Mouse (Mus musculus) stomach, embryonic 15.5 days (tissue): ENCODE measurements around the gene Shroom3. TPM values are rescaled to one million over a fixed set of nuclear protein-coding genes. Genes with fewer than 3 reads are reported as not detected.
A peak's percentile ranks its signal among the peaks of the same experiment; 100 is the strongest.

Source experiments
- ATAC-seq: fragments of 200-750 bp; cut with Nextera tagmentation; 2 replicates; pipeline ENCODE4 v1.8.0; 2017; ENCODE audit warnings: low read depth, moderate number of reproducible peaks, moderate TSS enrichment; ENCODE audit not compliant: insufficient read depth, low FRiP score
- H3K27ac ChIP-seq: fragments of 300-500 bp; sonication (generic); 2 replicates; pipeline ENCODE4 v1.5.1; 2015; ENCODE audit warnings: mild to moderate bottlenecking, inconsistent platforms
- H3K27me3 ChIP-seq: fragments of 300-500 bp; sonication (generic); replicated peaks from 2 replicates; pipeline ENCODE4 v1.6.1; 2015; ENCODE audit warnings: inconsistent platforms
- H3K36me3 ChIP-seq: fragments of 300-500 bp; sonication (generic); 2 replicates; pipeline ENCODE4 v1.6.1; 2015; ENCODE audit warnings: inconsistent platforms
- H3K4me1 ChIP-seq: fragments of 300-500 bp; sonication (generic); 2 replicates; pipeline ENCODE4 v1.6.1; 2015; ENCODE audit warnings: inconsistent platforms
- H3K4me2 ChIP-seq: fragments of 300-500 bp; sonication (generic); 2 replicates; pipeline ENCODE4 v1.6.1; 2015; ENCODE audit warnings: mild to moderate bottlenecking, inconsistent platforms
- H3K4me3 ChIP-seq: fragments of 300-500 bp; sonication (generic); replicated peaks from 2 replicates; pipeline ENCODE4 v1.5.1; 2015; ENCODE audit warnings: inconsistent platforms
- H3K9ac ChIP-seq: fragments of 300-500 bp; sonication (generic); 2 replicates; pipeline ENCODE4 v1.6.1; 2015; ENCODE audit warnings: inconsistent platforms
- H3K9me3 ChIP-seq: fragments of 300-500 bp; sonication (generic); 2 replicates; pipeline ENCODE4 v1.6.1; 2016; ENCODE audit warnings: inconsistent platforms
- WGBS: fragments of 180-500 bp; shearing (Covaris S2); methylation state at CpG from one replicate; pipeline ENCODE4 v1.1.7; 2015; 5-methylcytosine and 5-hydroxymethylcytosine counted together
- polyA plus RNA-seq: library from polyadenylated mRNA; unstranded; fragments of >200 nt; fragmentation: Nextera tagmentation; extraction: Ambion mirVana; gene quantifications from 2 replicates; pipeline ENCODE4 v1.2.1, GENCODE M21; 2015

Shroom3 gene
- polyA plus RNA-seq, 1 experiment from 2014 or later, result 12.3 TPM

DNA sequence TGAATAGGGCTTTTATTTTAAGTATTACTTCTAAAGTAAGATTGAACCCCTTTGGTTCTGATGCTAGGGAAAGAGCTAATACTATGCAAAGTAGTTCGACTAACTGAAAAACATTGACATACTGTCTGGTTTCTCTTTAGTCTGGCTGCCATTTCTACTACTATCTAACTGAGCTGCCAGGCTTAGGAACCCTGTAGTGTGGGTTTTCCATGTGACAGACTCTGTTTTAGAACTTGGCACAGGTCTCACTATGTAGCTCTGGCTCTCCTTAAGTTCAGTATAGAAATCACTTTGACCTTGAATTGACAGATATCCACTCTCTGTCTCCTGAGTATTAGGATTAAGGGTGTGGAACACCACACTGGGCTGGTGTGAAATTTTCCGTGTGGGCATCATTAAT is 185.0 kb downstream of the Shroom3 start:
- H3K27ac ChIP-seq, result no peak overlapping the region
- H3K4me3 ChIP-seq, result no peak overlapping the region
- no peaks in the 10 kb centered on the region; the same call in 1 of the 2 replicates for H3K4me1 ChIP-seq
- H3K9ac ChIP-seq, result no peak overlapping the region
- H3K9me3 ChIP-seq, result no peaks in the 10 kb centered on the region
- 68% methylated on average over 2 of the region's 2 CpGs for WGBS
- H3K27me3 ChIP-seq, result no peaks in the 10 kb centered on the region
- H3K36me3 ChIP-seq, result no peaks in the 10 kb centered on the region
- ATAC-seq, result no peak
- H3K4me2 ChIP-seq, result no peak overlapping the region

DNA sequence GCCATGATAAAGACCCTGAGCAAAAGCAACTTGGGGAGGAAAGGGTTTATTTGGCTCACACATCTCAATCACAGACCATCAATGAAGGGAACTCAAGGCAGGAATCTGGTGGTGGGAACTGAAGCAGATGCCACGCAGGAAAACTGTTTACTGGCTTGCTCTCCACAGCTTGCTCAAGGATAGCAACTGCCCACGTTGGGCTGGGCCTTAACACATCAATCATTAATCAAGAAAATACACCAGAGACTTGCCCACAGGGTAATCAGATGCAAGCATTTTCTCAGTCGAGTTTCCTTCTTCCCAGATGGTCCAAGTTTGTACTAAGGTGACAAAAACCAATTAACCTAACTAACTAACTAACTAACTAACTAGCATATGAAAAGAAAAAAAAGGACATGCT is 187.8 kb downstream of the Shroom3 start:
- Histone ChIP-seq H3K4me1 (no peaks in the 10 kb centered on the region; the same call in 1 of the 2 replicates), H3K4me2 (no peak overlapping the region), H3K9me3 (no peaks in the 10 kb centered on the region), H3K4me3 (no peak overlapping the region), H3K36me3 (no peaks in the 10 kb centered on the region), H3K9ac (no peak overlapping the region), H3K27me3 (no peaks in the 10 kb centered on the region), H3K27ac (no peak overlapping the region)
- whole genome bisulfite sequencing, result 25% methylated on average over 3 of the region's 3 CpGs
- no peak for ATAC-seq

DNA sequence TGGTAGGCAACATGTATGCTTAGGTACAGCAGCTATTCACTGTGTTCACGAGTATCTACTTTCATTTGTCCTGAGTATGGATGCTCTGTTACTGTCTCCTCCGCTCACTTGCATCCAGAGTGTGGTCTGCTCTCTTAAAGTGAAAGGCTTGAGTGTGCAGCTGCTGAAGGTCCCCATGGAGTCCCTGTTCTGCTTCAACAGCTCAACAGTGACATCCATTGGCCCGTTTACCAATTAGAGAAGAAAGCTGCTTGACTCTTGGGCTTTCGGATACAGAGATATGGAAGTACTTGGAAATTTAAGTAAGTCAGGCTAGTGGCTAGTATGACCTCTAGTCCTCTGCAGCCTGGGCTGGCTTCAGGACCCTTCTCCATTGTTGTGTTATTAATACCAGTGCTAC is 188.9 kb downstream of the Shroom3 start:
- Histone ChIP-seq H3K9ac (no peak overlapping the region), H3K27me3 (no peaks in the 10 kb centered on the region), H3K4me3 (no peak overlapping the region), H3K4me2 (no peak overlapping the region), H3K27ac (no peak overlapping the region), H3K36me3 (no peaks in the 10 kb centered on the region), H3K9me3 (no peaks in the 10 kb centered on the region), H3K4me1 (no peaks in the 10 kb centered on the region; the same call in 1 of the 2 replicates)
- 70% methylated on average over 4 of the region's 4 CpGs for WGBS
- ATAC-seq, result no peak

DNA sequence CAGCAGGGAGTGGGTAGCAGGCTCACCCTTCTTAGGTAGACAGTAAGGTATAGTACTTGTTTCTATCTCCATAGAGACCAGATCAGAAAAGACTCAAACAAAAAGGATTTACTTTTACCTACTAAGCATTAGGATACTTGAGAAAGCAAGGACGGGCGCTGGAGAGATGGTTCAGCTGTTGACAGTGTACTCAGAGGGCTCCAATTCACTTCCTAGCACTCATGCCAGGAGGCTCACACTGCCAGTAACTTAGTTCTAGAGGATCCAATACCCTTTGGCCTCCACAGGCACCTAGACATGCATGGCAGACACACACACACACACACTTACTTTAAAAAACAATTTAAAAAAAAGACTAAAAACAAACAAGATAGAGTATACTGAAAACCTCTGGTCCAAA is 189.8 kb downstream of the Shroom3 start:
- Histone ChIP-seq H3K9ac (no peak overlapping the region), H3K9me3 (no peaks in the 10 kb centered on the region), H3K36me3 (no peaks in the 10 kb centered on the region), H3K27me3 (no peaks in the 10 kb centered on the region), H3K27ac (no peak overlapping the region), H3K4me2 (no peak overlapping the region), H3K4me1 (no peaks in the 10 kb centered on the region; the same call in 1 of the 2 replicates), H3K4me3 (no peak overlapping the region)
- WGBS, result 52% methylated on average over 2 of the region's 2 CpGs
- no peak for ATAC-seq

DNA sequence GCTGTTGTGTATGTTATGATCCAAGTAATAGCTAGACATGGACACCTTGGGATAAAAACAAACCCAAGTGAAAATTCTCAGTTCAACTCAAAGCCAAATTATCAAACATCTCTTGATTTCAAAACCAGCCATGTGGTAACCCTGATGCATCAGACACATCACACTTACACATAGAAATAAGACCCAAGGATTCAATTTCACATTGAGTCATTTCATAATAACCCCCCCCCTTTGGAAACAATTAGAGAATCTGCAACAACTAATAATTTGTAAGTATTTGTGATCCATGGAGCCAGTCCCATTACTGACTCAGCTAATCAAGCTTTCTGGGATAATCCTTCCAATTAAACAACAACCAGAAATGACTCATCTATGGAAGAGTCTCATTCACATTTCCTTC is 190.3 kb downstream of the Shroom3 start:
- ATAC-seq, result no peak
- no peak overlapping the region for H3K9ac ChIP-seq
- no peak overlapping the region for H3K4me3 ChIP-seq
- H3K27me3 ChIP-seq, result no peaks in the 10 kb centered on the region
- no peak overlapping the region for H3K27ac ChIP-seq
- H3K9me3 ChIP-seq, result no peaks in the 10 kb centered on the region
- no peaks in the 10 kb centered on the region for H3K36me3 ChIP-seq
- H3K4me1 ChIP-seq, result no peaks in the 10 kb centered on the region; the same call in 1 of the 2 replicates
- no peak overlapping the region for H3K4me2 ChIP-seq

DNA sequence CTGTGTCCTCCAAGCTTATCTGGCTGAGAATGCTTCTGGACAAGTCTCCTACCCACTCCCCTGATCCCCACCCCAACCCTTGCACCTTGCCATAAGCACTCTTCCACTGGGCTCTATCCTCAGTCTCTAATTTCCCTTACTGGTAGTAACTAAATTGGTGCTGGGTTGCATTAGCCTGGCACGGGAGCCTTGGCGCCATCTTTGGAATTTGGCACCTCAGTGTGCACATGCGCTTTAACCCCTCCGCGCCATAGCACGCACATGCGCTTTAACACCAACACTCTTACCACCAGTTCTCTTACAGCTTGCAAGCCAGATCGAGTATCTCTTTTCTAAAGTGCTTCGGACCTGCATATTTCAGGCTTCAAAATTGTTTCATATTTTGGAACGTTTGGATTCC is 192.6 kb downstream of the Shroom3 start:
- no peak for ATAC-seq
- no peaks in the 10 kb centered on the region; the same call in 1 of the 2 replicates for H3K4me1 ChIP-seq
- no peaks in the 10 kb centered on the region for H3K36me3 ChIP-seq
- no peak overlapping the region for H3K9ac ChIP-seq
- H3K4me2 ChIP-seq, result no peak overlapping the region
- H3K9me3 ChIP-seq, result no peaks in the 10 kb centered on the region
- H3K27me3 ChIP-seq, result no peaks in the 10 kb centered on the region
- no peak overlapping the region for H3K4me3 ChIP-seq
- H3K27ac ChIP-seq, result no peak overlapping the region
- 94% methylated on average over 10 of the region's 10 CpGs for WGBS

- Histone ChIP-seq H3K4me1 (no peaks in the 10 kb centered on the region), H3K27ac (no peak overlapping the region), H3K9ac (no peak overlapping the region), H3K27me3 (no peaks in the 10 kb centered on the region), H3K4me3 (no peak overlapping the region), H3K36me3 (no peaks in the 10 kb centered on the region), H3K9me3 (no peaks in the 10 kb centered on the region), H3K4me2 (no peak overlapping the region)
- 57% methylated on average over 3 of the region's 3 CpGs for WGBS
- ATAC-seq, result 0 out of 2 replicates have a peak, but pooled peaks have one; percentile 56
Measured at GRCm38 (mm10) chr5:92877104-92877503, 193.9 kb downstream of the Shroom3 start.

DNA sequence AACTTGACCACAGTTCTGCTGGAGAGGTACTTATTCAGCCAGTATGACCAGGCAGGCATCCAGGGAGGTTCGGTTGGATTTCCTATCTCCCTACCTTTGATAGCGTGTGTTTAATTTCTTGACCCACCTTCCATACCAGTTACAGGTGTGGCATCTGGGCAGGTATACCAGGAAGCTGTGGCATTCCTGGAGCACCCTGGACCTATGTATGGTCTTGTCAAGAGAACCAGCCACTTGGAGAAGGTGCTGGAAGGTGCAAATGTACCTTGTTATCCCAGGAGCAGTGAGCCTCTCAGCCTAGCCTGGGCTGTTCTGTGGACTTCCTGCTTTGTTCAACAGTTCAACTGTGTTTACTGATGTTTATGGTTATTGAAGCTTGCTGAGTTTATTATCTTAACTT is 197.2 kb downstream of the Shroom3 start:
- 0 out of 2 replicates have a peak, but pooled peaks have one; percentile 51 for ATAC-seq
- Histone ChIP-seq H3K4me2 (no peak overlapping the region), H3K9me3 (no peaks in the 10 kb centered on the region), H3K4me1 (no peaks in the 10 kb centered on the region), H3K27me3 (no peaks in the 10 kb centered on the region), H3K9ac (no peak overlapping the region), H3K4me3 (no peak overlapping the region), H3K36me3 (no peaks in the 10 kb centered on the region), H3K27ac (peak overlapping the region; percentile 16; the same call in 1 of the 2 replicates)
- 49% methylated on average over 2 of the region's 2 CpGs for WGBS

DNA sequence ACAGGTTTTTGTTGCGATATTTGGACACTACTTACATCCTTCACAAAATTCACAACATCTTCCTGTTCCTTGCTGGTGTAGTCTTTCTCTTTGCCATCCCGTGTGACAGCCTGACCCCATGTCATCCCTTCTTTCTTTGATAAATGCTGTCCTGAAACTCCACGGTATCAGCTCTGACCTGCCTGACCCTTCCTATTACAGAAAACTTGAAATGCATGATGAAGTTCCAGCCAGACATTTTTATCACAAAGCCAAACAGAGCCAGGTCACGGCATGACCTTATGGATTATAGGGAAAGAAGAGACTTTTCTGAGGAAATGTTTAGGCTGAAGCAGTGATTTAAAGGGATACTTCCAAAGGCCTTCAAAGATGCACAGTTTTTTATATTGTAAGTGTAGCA is 197.7 kb downstream of the Shroom3 start:
- H3K27ac ChIP-seq, result peak overlapping the region; percentile 16; the same call in 1 of the 2 replicates

DNA sequence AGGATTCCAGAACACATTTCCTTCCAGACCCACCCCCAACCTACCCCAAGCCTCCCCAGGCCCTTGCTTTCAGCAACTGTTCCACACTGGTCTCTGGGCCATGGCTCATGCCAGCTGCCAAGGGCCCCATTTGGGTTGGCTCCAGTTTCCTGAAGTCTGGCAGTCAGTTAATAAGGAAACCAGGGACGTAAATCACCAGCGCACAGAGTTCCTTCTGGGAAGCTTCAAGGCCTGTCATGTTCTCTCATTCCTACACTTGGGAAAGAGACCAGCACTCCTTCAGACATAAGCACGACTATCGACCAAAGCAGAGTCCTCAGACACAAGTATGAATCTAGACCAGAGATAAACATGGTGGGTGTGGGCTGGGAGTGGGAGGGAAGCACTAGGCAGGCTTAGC is 202.9 kb downstream of the Shroom3 start:
- Histone ChIP-seq H3K9me3 (no peaks in the 10 kb centered on the region), H3K36me3 (no peaks in the 10 kb centered on the region), H3K27ac (peak overlapping the region; percentile 72), H3K4me2 (no peak overlapping the region), H3K9ac (no peak overlapping the region), H3K4me3 (no peak overlapping the region), H3K4me1 (peaks cover 12% of the 10 kb centered on the region; the same call in 1 of the 2 replicates), H3K27me3 (no peaks in the 10 kb centered on the region)
- peak; percentile 60; the same call in 1 of the 2 replicates for ATAC-seq
- WGBS, result 44% methylated on average over 4 of the region's 4 CpGs

More for the DNA sequence above, 197.7 kb downstream of the Shroom3 start:
- Histone ChIP-seq H3K36me3 (no peaks in the 10 kb centered on the region), H3K27me3 (no peaks in the 10 kb centered on the region), H3K4me1 (0 out of 2 replicates have a peak, but pooled peaks cover under 1% of the 10 kb centered on the region), H3K4me2 (no peak overlapping the region), H3K9ac (no peak overlapping the region), H3K9me3 (no peaks in the 10 kb centered on the region), H3K4me3 (no peak overlapping the region)
- WGBS, result 26% methylated on average over 4 of the region's 4 CpGs
- ATAC-seq, result no peak

- ATAC-seq, result no peak
- 51% methylated on average over 3 of the region's 3 CpGs for WGBS
Measured at GRCm38 (mm10) chr5:92887501-92887900, 204.3 kb downstream of the Shroom3 start.

GRCm38 (mm10) chr5:92888628-92889241 is 205.5 kb downstream of the Shroom3 start:
- 49% methylated on average over 8 of the region's 8 CpGs for WGBS
- Histone ChIP-seq H3K9me3 (no peaks in the 10 kb centered on the region), H3K36me3 (no peaks in the 10 kb centered on the region), H3K4me1 (peaks cover 16% of the 10 kb centered on the region), H3K27ac (no peak overlapping the region), H3K4me3 (no peak overlapping the region), H3K4me2 (no peak overlapping the region), H3K27me3 (no peaks in the 10 kb centered on the region), H3K9ac (no peak overlapping the region)
- ATAC-seq, result peak; percentile 47

More at GRCm38 (mm10) chr5:92887501-92887900, 204.3 kb downstream of the Shroom3 start:
- H3K27ac ChIP-seq, result no peak overlapping the region
- H3K36me3 ChIP-seq, result no peaks in the 10 kb centered on the region
- H3K4me1 ChIP-seq, result peaks cover 12% of the 10 kb centered on the region; the same call in 1 of the 2 replicates
- no peak overlapping the region for H3K4me2 ChIP-seq
- no peak overlapping the region for H3K9ac ChIP-seq
- no peaks in the 10 kb centered on the region for H3K27me3 ChIP-seq
- no peaks in the 10 kb centered on the region for H3K9me3 ChIP-seq
- no peak overlapping the region for H3K4me3 ChIP-seq
